Mouse (Mus musculus) heart, embryonic 10.5 days (tissue): ENCODE results near the gene Glis3. TPM values are rescaled to one million over a fixed set of nuclear protein-coding genes. Genes with fewer than 3 reads are reported as not detected.

Experiments
- DNase-seq: peaks from one replicate; pipeline ENCODE4 v3.0.0-alpha.2; 2017; ENCODE audit warnings: low spot score
- H3K27ac ChIP-seq: fragments of 300-500 bp; sonication (generic); 2 replicates; pipeline ENCODE4 v1.5.1; 2016; ENCODE audit warnings: mild to moderate bottlenecking
- H3K27me3 ChIP-seq: fragments of 300-500 bp; sonication (generic); 2 replicates; pipeline ENCODE4 v1.6.1; 2016; ENCODE audit warnings: mild to moderate bottlenecking; ENCODE audit not compliant: poor library complexity, insufficient read depth, severe bottlenecking
- H3K36me3 ChIP-seq: fragments of 300-500 bp; sonication (generic); 2 replicates; pipeline ENCODE4 v1.6.1; 2016; ENCODE audit warnings: mild to moderate bottlenecking, moderate library complexity
- H3K4me1 ChIP-seq: fragments of 300-500 bp; sonication (generic); 2 replicates; pipeline ENCODE4 v1.6.1; 2016; ENCODE audit warnings: mild to moderate bottlenecking
- H3K4me3 ChIP-seq: fragments of 300-500 bp; sonication (generic); 2 replicates; pipeline ENCODE4 v1.5.1; 2016; ENCODE audit warnings: mild to moderate bottlenecking, moderate library complexity
- H3K9me3 ChIP-seq: fragments of 300-500 bp; sonication (generic); 2 replicates; pipeline ENCODE4 v1.6.1; 2016; ENCODE audit warnings: mild to moderate bottlenecking, moderate library complexity
- WGBS: fragments of 180-500 bp; shearing (Covaris S2); methylation state at CpG from one replicate; pipeline ENCODE4 v1.1.7; 2016; 5-methylcytosine and 5-hydroxymethylcytosine counted together
- polyA plus RNA-seq: library from polyadenylated mRNA; unstranded; fragments of >200 nt; fragmentation: Nextera tagmentation; extraction: Ambion mirVana; gene quantifications from 2 replicates; pipeline ENCODE4 v1.2.1, GENCODE M21; 2016

The Glis3 gene
- polyA plus RNA-seq, 1 experiment from 2014 or later, result 1.4 TPM

DNA sequence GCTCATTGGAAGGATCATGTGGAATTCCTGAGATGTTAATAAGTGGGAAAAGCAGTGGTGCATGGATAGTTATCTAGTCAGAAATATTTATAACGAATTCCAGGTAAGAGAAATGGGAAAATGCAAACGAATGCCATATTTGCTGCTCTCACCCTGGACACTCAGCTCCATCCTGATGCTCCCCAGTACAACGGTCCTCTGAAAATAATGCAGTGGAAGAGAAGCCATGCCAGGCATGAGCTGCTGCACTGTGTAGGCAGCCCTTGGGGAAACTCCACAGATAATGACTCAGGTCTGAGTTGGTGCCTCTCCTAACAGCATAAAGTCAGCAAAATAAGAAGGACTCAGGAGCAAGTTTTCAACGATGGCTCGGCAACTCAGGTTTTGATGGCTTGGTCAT, 433.7 kb downstream of the Glis3 start:
- H3K9me3 ChIP-seq, result no peaks in the 10 kb centered on the region
- WGBS, result 84% methylated on average over 5 of the region's 5 CpGs
- no peaks in the 10 kb centered on the region for H3K4me1 ChIP-seq
- DNase-seq, result no peak
- H3K27me3 ChIP-seq, result no peaks in the 10 kb centered on the region
- no peaks in the 10 kb centered on the region for H3K36me3 ChIP-seq
- no peak overlapping the region for H3K4me3 ChIP-seq
- no peak overlapping the region for H3K27ac ChIP-seq

DNA sequence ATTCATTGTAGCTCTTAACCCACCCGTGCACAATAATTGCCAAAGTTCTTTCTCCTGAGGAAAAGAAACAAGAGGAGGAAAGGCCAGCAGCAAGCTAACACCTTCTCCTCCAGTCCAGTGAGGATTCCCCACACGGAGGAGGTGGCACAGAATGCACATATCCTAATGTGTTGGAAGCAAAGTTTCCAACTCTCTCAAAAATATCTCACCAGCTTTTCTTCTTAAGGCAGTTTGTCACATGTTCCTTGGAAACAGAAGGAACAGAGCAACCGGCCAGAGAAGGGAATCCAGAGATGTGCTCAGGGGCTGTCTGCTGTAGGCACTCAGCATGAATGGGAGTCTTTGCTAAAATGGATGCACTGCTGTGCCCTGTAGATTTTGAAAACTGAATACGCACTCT, 441.8 kb downstream of the Glis3 start:
- Histone ChIP-seq H3K4me1 (no peaks in the 10 kb centered on the region), H3K9me3 (no peaks in the 10 kb centered on the region), H3K27me3 (no peaks in the 10 kb centered on the region), H3K27ac (no peak overlapping the region), H3K4me3 (no peak overlapping the region), H3K36me3 (no peaks in the 10 kb centered on the region)
- no peak for DNase-seq
- 81% methylated on average over 4 of the region's 4 CpGs for WGBS

DNA sequence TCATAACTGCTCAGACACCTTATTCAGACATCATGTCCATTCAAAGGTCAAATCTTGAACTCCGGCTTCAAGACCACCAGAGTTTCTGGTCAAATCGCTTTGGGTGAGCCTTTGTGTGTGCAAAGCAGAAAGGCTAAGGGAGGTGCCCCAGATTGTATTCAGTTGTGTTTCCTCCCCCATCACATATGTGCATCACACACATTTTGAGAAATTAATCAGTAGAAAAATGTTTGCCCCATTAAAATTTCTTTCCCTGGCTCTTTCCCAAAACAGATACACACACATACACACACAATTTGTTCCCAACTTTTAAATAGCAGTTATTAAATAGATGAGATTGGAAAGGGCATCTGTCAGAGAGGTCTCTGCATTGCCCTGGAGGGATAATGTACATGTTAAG, 442.3 kb downstream of the Glis3 start:
- Histone ChIP-seq H3K36me3 (no peaks in the 10 kb centered on the region), H3K4me1 (no peaks in the 10 kb centered on the region), H3K4me3 (no peak overlapping the region), H3K9me3 (no peaks in the 10 kb centered on the region), H3K27ac (no peak overlapping the region), H3K27me3 (no peaks in the 10 kb centered on the region)
- 83% methylated on average over 2 of the region's 2 CpGs for WGBS
- DNase-seq, result no peak

DNA sequence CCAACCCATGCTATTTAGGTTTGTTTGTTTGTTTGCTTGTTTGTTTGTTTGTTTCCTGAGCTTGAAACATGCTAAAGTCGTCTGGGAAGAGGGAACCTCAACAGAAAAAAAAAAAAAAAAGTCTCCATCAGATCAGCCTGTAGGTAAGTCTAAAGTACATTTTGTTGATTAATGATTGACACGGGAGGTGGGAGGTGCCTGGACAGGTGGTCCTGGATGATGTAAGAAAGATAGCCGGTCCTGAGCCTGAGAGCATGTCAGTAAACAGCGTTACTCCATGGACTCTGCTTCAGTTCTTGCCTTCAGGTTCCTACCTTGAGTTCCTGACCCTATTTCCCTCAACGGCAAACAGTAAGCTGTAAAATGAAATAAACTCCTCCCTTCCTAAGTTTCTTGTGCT, 444.3 kb downstream of the Glis3 start:
- no peaks in the 10 kb centered on the region for H3K36me3 ChIP-seq
- DNase-seq, result no peak
- H3K27ac ChIP-seq, result no peak overlapping the region
- 74% methylated on average over 5 of the region's 5 CpGs for WGBS
- no peaks in the 10 kb centered on the region for H3K4me1 ChIP-seq
- H3K4me3 ChIP-seq, result no peak overlapping the region
- no peaks in the 10 kb centered on the region for H3K9me3 ChIP-seq
- H3K27me3 ChIP-seq, result no peaks in the 10 kb centered on the region

DNA sequence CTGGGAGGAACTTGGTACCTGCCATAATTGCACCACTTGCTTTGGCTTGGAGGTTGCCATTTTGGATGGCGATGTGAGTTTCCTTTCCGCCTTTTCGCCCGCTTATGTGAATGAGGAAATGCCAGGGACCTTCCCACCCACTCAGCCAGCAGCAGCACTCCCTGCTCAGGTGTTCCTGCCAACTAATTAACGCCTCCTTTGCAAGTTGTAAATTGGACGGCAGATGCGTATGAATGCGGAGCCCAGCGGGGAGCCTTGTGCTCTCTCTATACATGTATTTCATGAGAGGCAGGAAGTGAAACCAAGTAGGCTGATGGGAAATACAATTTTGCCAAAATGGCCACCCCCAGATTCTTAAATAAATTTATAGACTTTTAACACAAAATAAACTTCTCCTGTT, 444.8 kb downstream of the Glis3 start:
- no peaks in the 10 kb centered on the region for H3K36me3 ChIP-seq
- no peaks in the 10 kb centered on the region for H3K4me1 ChIP-seq
- H3K9me3 ChIP-seq, result no peaks in the 10 kb centered on the region
- H3K27ac ChIP-seq, result no peak overlapping the region
- H3K4me3 ChIP-seq, result no peak overlapping the region
- no peak for DNase-seq
- 88% methylated on average over 9 of the region's 9 CpGs for WGBS
- H3K27me3 ChIP-seq, result no peaks in the 10 kb centered on the region

DNA sequence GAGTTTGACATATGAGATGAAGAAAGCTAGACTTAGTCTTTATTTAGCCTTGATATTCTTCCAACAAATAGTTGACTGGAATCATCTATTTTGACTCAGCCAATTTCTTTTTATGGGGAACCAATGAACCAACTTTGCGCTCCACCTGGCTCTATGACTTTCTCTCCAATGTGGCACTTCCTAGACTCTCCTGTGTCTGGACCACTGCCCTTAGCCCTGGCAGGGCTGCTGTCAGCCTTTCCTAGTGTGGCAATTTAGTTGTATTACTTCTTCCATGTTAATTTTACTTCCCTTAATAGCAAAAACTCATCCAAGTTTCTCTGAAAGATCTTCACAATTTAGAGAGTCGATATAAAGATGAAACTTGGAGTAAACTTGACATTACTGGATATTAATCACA, 445.2 kb downstream of the Glis3 start:
- Histone ChIP-seq H3K36me3 (no peaks in the 10 kb centered on the region), H3K4me3 (no peak overlapping the region), H3K9me3 (no peaks in the 10 kb centered on the region), H3K27ac (no peak overlapping the region), H3K4me1 (no peaks in the 10 kb centered on the region), H3K27me3 (no peaks in the 10 kb centered on the region)
- DNase-seq, result no peak
- 85% methylated on average over 2 of the region's 2 CpGs for WGBS

DNA sequence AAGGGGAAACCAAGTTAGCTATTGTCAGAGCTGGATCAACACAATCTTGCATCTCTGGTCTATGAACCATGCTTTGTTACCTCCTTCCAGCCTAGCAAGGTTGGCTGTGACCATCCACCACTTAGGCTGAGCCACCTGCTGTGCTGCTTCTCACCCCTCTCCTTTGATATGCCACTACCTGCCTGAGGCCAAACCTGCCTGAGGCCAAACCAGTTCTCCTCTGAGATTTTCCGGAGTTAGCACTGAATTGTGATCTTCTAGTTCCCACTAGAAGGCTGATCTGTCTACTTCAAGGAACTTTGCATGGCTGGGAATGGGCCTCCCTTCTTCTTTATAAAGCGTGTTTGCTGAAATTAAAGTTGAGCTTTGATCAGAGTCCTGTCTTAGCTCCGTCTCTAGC, 448.4 kb downstream of the Glis3 start:
- no peak for DNase-seq
- H3K27me3 ChIP-seq, result no peaks in the 10 kb centered on the region
- WGBS, result 54% methylated on average over 3 of the region's 3 CpGs
- H3K27ac ChIP-seq, result no peak overlapping the region
- H3K36me3 ChIP-seq, result no peaks in the 10 kb centered on the region
- no peaks in the 10 kb centered on the region for H3K9me3 ChIP-seq
- no peaks in the 10 kb centered on the region for H3K4me1 ChIP-seq
- H3K4me3 ChIP-seq, result no peak overlapping the region

DNA sequence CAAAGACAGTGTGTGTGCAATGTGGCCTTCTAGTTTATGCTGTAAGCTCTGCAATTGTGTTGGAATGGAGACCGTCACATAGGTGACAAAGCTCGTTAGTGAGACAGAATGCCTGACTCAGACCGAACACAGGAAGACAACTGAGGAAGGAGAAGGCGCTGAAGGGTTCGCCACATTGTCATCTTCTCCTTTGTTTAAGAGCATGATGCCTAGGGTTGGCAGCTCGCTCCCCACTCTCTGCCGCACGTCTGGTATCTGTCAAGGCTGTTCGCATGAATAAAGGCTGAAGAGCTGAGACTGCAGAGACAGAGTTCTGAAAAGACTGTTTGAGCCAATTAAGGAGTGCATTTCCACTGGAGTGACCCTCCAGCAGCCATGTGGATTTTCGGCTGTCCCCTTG, 452.4 kb downstream of the Glis3 start:
- DNase-seq, result no peak
- WGBS, result 70% methylated on average over 10 of the region's 10 CpGs
- no peak overlapping the region for H3K27ac ChIP-seq

DNA sequence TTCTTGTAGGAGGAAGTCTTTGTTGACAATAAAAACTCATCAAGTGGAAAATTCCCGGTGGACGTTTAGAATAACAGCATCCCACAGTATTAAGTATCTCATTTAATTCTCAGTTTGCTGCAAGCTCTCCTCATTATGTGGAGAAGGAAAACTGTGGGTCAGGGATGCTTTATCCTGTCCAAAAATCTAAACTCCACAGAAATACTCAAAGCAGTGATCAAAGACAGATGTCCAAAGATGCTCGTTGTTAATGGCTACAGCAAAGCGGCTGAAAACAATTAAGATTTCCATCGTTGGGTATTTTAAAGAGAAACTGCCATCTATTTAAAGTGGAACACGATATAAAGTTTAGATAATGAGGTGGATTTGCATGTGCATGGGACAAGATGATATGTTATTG, 454.2 kb downstream of the Glis3 start:
- H3K27ac ChIP-seq, result no peak overlapping the region
- H3K27me3 ChIP-seq, result no peaks in the 10 kb centered on the region
- no peaks in the 10 kb centered on the region for H3K9me3 ChIP-seq
- H3K4me3 ChIP-seq, result no peak overlapping the region
- H3K36me3 ChIP-seq, result no peaks in the 10 kb centered on the region
- H3K4me1 ChIP-seq, result no peaks in the 10 kb centered on the region
- WGBS, result 80% methylated on average over 6 of the region's 6 CpGs
- DNase-seq, result no peak

More for the DNA sequence above, 452.4 kb downstream of the Glis3 start:
- no peaks in the 10 kb centered on the region for H3K27me3 ChIP-seq
- no peaks in the 10 kb centered on the region for H3K4me1 ChIP-seq
- no peak overlapping the region for H3K4me3 ChIP-seq
- H3K36me3 ChIP-seq, result no peaks in the 10 kb centered on the region
- H3K9me3 ChIP-seq, result no peaks in the 10 kb centered on the region

DNA sequence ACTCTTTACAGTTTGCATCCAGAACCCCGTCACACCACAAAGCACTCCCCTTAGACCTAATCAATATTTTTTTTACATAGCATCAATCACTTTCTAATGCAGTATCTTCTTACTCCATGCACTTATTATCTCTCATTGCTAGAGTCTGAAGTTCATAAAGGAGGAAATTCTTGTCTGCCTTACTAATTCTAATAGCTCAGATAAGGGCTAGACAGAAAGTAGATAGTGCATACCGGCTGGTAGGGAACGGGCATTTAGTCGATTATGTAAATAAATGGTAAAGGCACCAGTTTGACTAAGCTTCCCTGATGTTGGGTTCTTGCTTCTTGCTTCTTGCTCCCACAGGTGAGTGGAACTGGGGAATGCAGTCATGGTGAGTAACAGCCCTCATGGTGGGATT, 468.2 kb downstream of the Glis3 start:
- no peak for DNase-seq
- Histone ChIP-seq H3K9me3 (no peaks in the 10 kb centered on the region), H3K36me3 (no peaks in the 10 kb centered on the region), H3K4me1 (no peaks in the 10 kb centered on the region), H3K4me3 (no peak overlapping the region), H3K27ac (no peak overlapping the region), H3K27me3 (no peaks in the 10 kb centered on the region)
- WGBS, result 61% methylated on average over 4 of the region's 4 CpGs

Other genes starting within 250 kb of the Glis3 start
- 0.35 and 1.6 TPM in 2 replicates for gene Slc1a1, start 155.0 kb upstream of the Glis3 start, polyA plus RNA-seq